Mouse (Mus musculus): ENCODE results near the gene Dvl2. TPM values are rescaled to one million over a fixed set of nuclear protein-coding genes. Genes with fewer than 3 reads are reported as not detected.

The Dvl2 gene
- total RNA-seq, 2 experiments from 2014 or later: 4.2 to 7.4 TPM

- no peak for ATAC-seq (replicated peaks; ENCODE audit: low FRiP score, poor library complexity, severe bottlenecking)
Observed at GRCm38 (mm10) chr11:70053156-70053555, 52.8 kb downstream of the Dvl2 start.

GRCm38 (mm10) chr11:70053898-70054570, 53.6 kb downstream of the Dvl2 start, which contains the start of gene Asgr1:
Asgr1 (plus strand) TSS chr11:70054085.
- no peak for ATAC-seq (replicated peaks; ENCODE audit: low FRiP score, poor library complexity, severe bottlenecking)

GRCm38 (mm10) chr11:70055618-70056214, 55.3 kb downstream of the Dvl2 start:
- peak; percentile 72 for ATAC-seq (replicated peaks; ENCODE audit: low FRiP score, poor library complexity, severe bottlenecking)

GRCm38 (mm10) chr11:70057805-70058204, 57.4 kb downstream of the Dvl2 start:
- no peak for ATAC-seq (replicated peaks; ENCODE audit: low FRiP score, poor library complexity, severe bottlenecking)

- ATAC-seq (replicated peaks; ENCODE audit: low FRiP score, poor library complexity, severe bottlenecking): no peak
Observed at GRCm38 (mm10) chr11:70059930-70060329, 59.5 kb downstream of the Dvl2 start.

Other genes with a start within 250 kb of the Dvl2 start
Only the 30 nearest of the 39 such genes appear.
- 4.0 TPM in 1 of 2 replicates, not detected in the other for gene Chrnb1, start 204.7 kb upstream of the Dvl2 start, total RNA-seq (2015; ENCODE audit: low replicate concordance)
- 0.26 TPM in 1 of 2 replicates, not detected in the other for gene Chrnb1, start 204.7 kb upstream of the Dvl2 start, total RNA-seq (2017; ENCODE audit: low replicate concordance)
- gene Fgf11, start 198.7 kb upstream of the Dvl2 start, total RNA-seq (2015; ENCODE audit: low replicate concordance): not detected in 2 replicates
- not detected in 2 replicates for gene Fgf11, start 198.7 kb upstream of the Dvl2 start, total RNA-seq (2017; ENCODE audit: low replicate concordance)
- not detected in 2 replicates for gene Tmem102, start 195.0 kb upstream of the Dvl2 start, total RNA-seq (2015; ENCODE audit: low replicate concordance)
- gene Tmem102, start 195.0 kb upstream of the Dvl2 start, total RNA-seq (2017; ENCODE audit: low replicate concordance): not detected in 2 replicates
- 0.42 TPM in 1 of 2 replicates, not detected in the other for gene Gm39566, start 185.3 kb upstream of the Dvl2 start, total RNA-seq (2015; ENCODE audit: low replicate concordance)
- gene Gm39566, start 185.3 kb upstream of the Dvl2 start, total RNA-seq (2017; ENCODE audit: low replicate concordance): 0.14 TPM in 1 of 2 replicates, not detected in the other
- gene Spem2, start 182.1 kb upstream of the Dvl2 start, total RNA-seq (2015; ENCODE audit: low replicate concordance): not detected in 2 replicates
- gene Spem2, start 182.1 kb upstream of the Dvl2 start, total RNA-seq (2017; ENCODE audit: low replicate concordance): not detected in 2 replicates
- not detected in 2 replicates for gene Spem1, start 178.4 kb upstream of the Dvl2 start, total RNA-seq (2015; ENCODE audit: low replicate concordance)
- gene Spem1, start 178.4 kb upstream of the Dvl2 start, total RNA-seq (2017; ENCODE audit: low replicate concordance): not detected in 2 replicates
- gene Nlgn2, start 162.8 kb upstream of the Dvl2 start, total RNA-seq (2015; ENCODE audit: low replicate concordance): 0.19 and 0.42 TPM in 2 replicates
- 0.28 and 1.1 TPM in 2 replicates for gene Nlgn2, start 162.8 kb upstream of the Dvl2 start, total RNA-seq (2017; ENCODE audit: low replicate concordance)
- gene Tmem256, start 162.1 kb upstream of the Dvl2 start, total RNA-seq (2015; ENCODE audit: low replicate concordance): 142 and 218 TPM in 2 replicates
- 57.1 and 181 TPM in 2 replicates for gene Tmem256, start 162.1 kb upstream of the Dvl2 start, total RNA-seq (2017; ENCODE audit: low replicate concordance)
- 12.5 and 17.6 TPM in 2 replicates for gene Plscr3, start 154.2 kb upstream of the Dvl2 start, total RNA-seq (2015; ENCODE audit: low replicate concordance)
- gene Plscr3, start 154.2 kb upstream of the Dvl2 start, total RNA-seq (2017; ENCODE audit: low replicate concordance): 5.9 and 11.4 TPM in 2 replicates
- gene Tnk1, start 141.9 kb upstream of the Dvl2 start, total RNA-seq (2015; ENCODE audit: low replicate concordance): 15.5 and 19.6 TPM in 2 replicates
- gene Tnk1, start 141.9 kb upstream of the Dvl2 start, total RNA-seq (2017; ENCODE audit: low replicate concordance): 8.3 and 13.8 TPM in 2 replicates
- not detected in 2 replicates for gene Tmem95, start 122.6 kb upstream of the Dvl2 start, total RNA-seq (2015; ENCODE audit: low replicate concordance)
- gene Tmem95, start 122.6 kb upstream of the Dvl2 start, total RNA-seq (2017; ENCODE audit: low replicate concordance): not detected in 2 replicates
- 1.3 and 2.1 TPM in 2 replicates for gene Kctd11, start 119.2 kb upstream of the Dvl2 start, total RNA-seq (2015; ENCODE audit: low replicate concordance)
- 0.42 and 0.77 TPM in 2 replicates for gene Kctd11, start 119.2 kb upstream of the Dvl2 start, total RNA-seq (2017; ENCODE audit: low replicate concordance)
- 9.0 and 15.7 TPM in 2 replicates for gene Acap1, start 105.1 kb upstream of the Dvl2 start, total RNA-seq (2015; ENCODE audit: low replicate concordance)
- gene Acap1, start 105.1 kb upstream of the Dvl2 start, total RNA-seq (2017; ENCODE audit: low replicate concordance): 12.1 and 16.1 TPM in 2 replicates
- gene 2810408A11Rik, start 99.6 kb upstream of the Dvl2 start, total RNA-seq (2015; ENCODE audit: low replicate concordance): 2.7 TPM in 1 of 2 replicates, not detected in the other
- 6.0 TPM in 1 of 2 replicates, not detected in the other for gene 2810408A11Rik, start 99.6 kb upstream of the Dvl2 start, total RNA-seq (2017; ENCODE audit: low replicate concordance)
- 3.5 and 3.8 TPM in 2 replicates for gene Neurl4, start 99.5 kb upstream of the Dvl2 start, total RNA-seq (2015; ENCODE audit: low replicate concordance)
- gene Neurl4, start 99.5 kb upstream of the Dvl2 start, total RNA-seq (2017; ENCODE audit: low replicate concordance): 9.3 and 16.0 TPM in 2 replicates
- 69.0 and 102 TPM in 2 replicates for gene Gps2, start 86.7 kb upstream of the Dvl2 start, total RNA-seq (2015; ENCODE audit: low replicate concordance)
- gene Gps2, start 86.7 kb upstream of the Dvl2 start, total RNA-seq (2017; ENCODE audit: low replicate concordance): 52.9 and 63.3 TPM in 2 replicates
- gene Eif5a, start 78.6 kb upstream of the Dvl2 start, total RNA-seq (2015; ENCODE audit: low replicate concordance): 340 and 374 TPM in 2 replicates
- 154 and 205 TPM in 2 replicates for gene Eif5a, start 78.6 kb upstream of the Dvl2 start, total RNA-seq (2017; ENCODE audit: low replicate concordance)
- not detected in 2 replicates for gene Ybx2, start 64.8 kb upstream of the Dvl2 start, total RNA-seq (2015; ENCODE audit: low replicate concordance)
- 5.0 TPM in 1 of 2 replicates, not detected in the other for gene Ybx2, start 64.8 kb upstream of the Dvl2 start, total RNA-seq (2017; ENCODE audit: low replicate concordance)
- gene Slc2a4, start 52.4 kb upstream of the Dvl2 start, total RNA-seq (2015; ENCODE audit: low replicate concordance): 31.3 and 37.9 TPM in 2 replicates
- gene Slc2a4, start 52.4 kb upstream of the Dvl2 start, total RNA-seq (2017; ENCODE audit: low replicate concordance): 98.1 and 151 TPM in 2 replicates
- gene Cldn7, start 35.8 kb upstream of the Dvl2 start, total RNA-seq (2015; ENCODE audit: low replicate concordance): not detected in 2 replicates
- gene Cldn7, start 35.8 kb upstream of the Dvl2 start, total RNA-seq (2017; ENCODE audit: low replicate concordance): not detected in 2 replicates
- 48.1 and 52.3 TPM in 2 replicates for gene Ctdnep1, start 19.4 kb upstream of the Dvl2 start, total RNA-seq (2015; ENCODE audit: low replicate concordance)
- 10.8 and 12.5 TPM in 2 replicates for gene Ctdnep1, start 19.4 kb upstream of the Dvl2 start, total RNA-seq (2017; ENCODE audit: low replicate concordance)
- 24.9 and 35.5 TPM in 2 replicates for gene Elp5, start 18.1 kb upstream of the Dvl2 start, total RNA-seq (2015; ENCODE audit: low replicate concordance)
- gene Elp5, start 18.1 kb upstream of the Dvl2 start, total RNA-seq (2017; ENCODE audit: low replicate concordance): 14.5 and 18.7 TPM in 2 replicates
- 328 and 394 TPM in 2 replicates for gene Gabarap, start 9.5 kb upstream of the Dvl2 start, total RNA-seq (2015; ENCODE audit: low replicate concordance)
- 127 and 214 TPM in 2 replicates for gene Gabarap, start 9.5 kb upstream of the Dvl2 start, total RNA-seq (2017; ENCODE audit: low replicate concordance)
- gene Phf23, start 4.8 kb upstream of the Dvl2 start, total RNA-seq (2015; ENCODE audit: low replicate concordance): 8.5 and 11.3 TPM in 2 replicates
- gene Phf23, start 4.8 kb upstream of the Dvl2 start, total RNA-seq (2017; ENCODE audit: low replicate concordance): 7.4 and 11.0 TPM in 2 replicates
- gene Acadvl, start 14.8 kb downstream of the Dvl2 start, total RNA-seq (2015; ENCODE audit: low replicate concordance): 23.6 and 48.4 TPM in 2 replicates
- 18.6 and 20.4 TPM in 2 replicates for gene Acadvl, start 14.8 kb downstream of the Dvl2 start, total RNA-seq (2017; ENCODE audit: low replicate concordance)
- gene Dlg4, start 16.3 kb downstream of the Dvl2 start, total RNA-seq (2015; ENCODE audit: low replicate concordance): 7.7 TPM in 1 of 2 replicates, not detected in the other
- 0.17 and 0.84 TPM in 2 replicates for gene Dlg4, start 16.3 kb downstream of the Dvl2 start, total RNA-seq (2017; ENCODE audit: low replicate concordance)
- not detected in 2 replicates for gene Asgr1, start 53.5 kb downstream of the Dvl2 start, total RNA-seq (2015; ENCODE audit: low replicate concordance)
- not detected in 2 replicates for gene Asgr1, start 53.5 kb downstream of the Dvl2 start, total RNA-seq (2017; ENCODE audit: low replicate concordance)
- 3.3 TPM in 1 of 2 replicates, not detected in the other for gene Asgr2, start 92.0 kb downstream of the Dvl2 start, total RNA-seq (2015; ENCODE audit: low replicate concordance)
- not detected in 2 replicates for gene Asgr2, start 92.0 kb downstream of the Dvl2 start, total RNA-seq (2017; ENCODE audit: low replicate concordance)
- 8.5 and 15.7 TPM in 2 replicates for gene Mgl2, start 129.7 kb downstream of the Dvl2 start, total RNA-seq (2015; ENCODE audit: low replicate concordance)
- 12.4 and 18.7 TPM in 2 replicates for gene Mgl2, start 129.7 kb downstream of the Dvl2 start, total RNA-seq (2017; ENCODE audit: low replicate concordance)
- gene Clec10a, start 155.6 kb downstream of the Dvl2 start, total RNA-seq (2015; ENCODE audit: low replicate concordance): 6.7 and 13.2 TPM in 2 replicates
- 2.3 and 2.4 TPM in 2 replicates for gene Clec10a, start 155.6 kb downstream of the Dvl2 start, total RNA-seq (2017; ENCODE audit: low replicate concordance)

Data from erythroblast, adult 5-6 weeks (primary cell).